Mouse (Mus musculus) cerebellum, adult 2 months (tissue): ENCODE data around the gene Hoxd9. TPM values are rescaled to one million over a fixed set of nuclear protein-coding genes. Genes with fewer than 3 reads are reported as not detected.

Source experiments
- DNase-seq, 2 experiments: peaks; one replicate each; pipeline ENCODE4 v3.0.0; 2021
- H3K27ac ChIP-seq: fragments of 200-500 bp; 2 replicates; pipeline ENCODE4 v1.5.1; 2012; ENCODE audit warnings: low read length, control low read depth, inconsistent platforms; ENCODE audit not compliant: insufficient read depth
- H3K27me3 ChIP-seq: fragments of 200-500 bp; 2 replicates; pipeline ENCODE4 v1.6.1; 2012; ENCODE audit warnings: inconsistent platforms, mild to moderate bottlenecking, low read length, moderate library complexity; ENCODE audit not compliant: control insufficient read depth, insufficient read depth
- H3K4me1 ChIP-seq: fragments of 200-500 bp; 2 replicates; pipeline ENCODE4 v1.6.1; 2011; ENCODE audit warnings: low read length; ENCODE audit not compliant: control insufficient read depth, insufficient read depth
- H3K4me3 ChIP-seq: fragments of 200-500 bp; replicated peaks from 2 replicates; pipeline ENCODE3; 2011; ENCODE audit warnings: mild to moderate bottlenecking, low read depth, low read length, control low read depth; ENCODE audit not compliant: insufficient read depth
- CTCF ChIP-seq: fragments of 200-500 bp; IDR thresholded peaks from 2 replicates; pipeline ENCODE4 v1.5.1; 2011; ENCODE audit warnings: low read depth, mild to moderate bottlenecking, control low read depth, low read length, moderate library complexity, borderline replicate concordance; ENCODE audit not compliant: insufficient read depth
- POLR2A ChIP-seq: fragments of 200-500 bp; IDR thresholded peaks from 2 replicates; pipeline ENCODE4 v1.6.1; 2011; ENCODE audit warnings: low read length, control low read depth, borderline replicate concordance; ENCODE audit not compliant: insufficient read depth
- WGBS: fragments of 180-500 bp; shearing (Covaris S2); methylation state at CpG from one replicate; pipeline ENCODE4 v1.1.7; 2018; 5-methylcytosine and 5-hydroxymethylcytosine counted together
- polyA plus RNA-seq: library from polyadenylated mRNA; depleted of rRNA; stranded (reverse); fragments of >200 nt; gene quantifications from 2 replicates; pipeline ENCODE4 v1.2.3, GENCODE M21; 2012

Hoxd9 gene
- polyA plus RNA-seq, 1 experiment: not detected

DNA sequence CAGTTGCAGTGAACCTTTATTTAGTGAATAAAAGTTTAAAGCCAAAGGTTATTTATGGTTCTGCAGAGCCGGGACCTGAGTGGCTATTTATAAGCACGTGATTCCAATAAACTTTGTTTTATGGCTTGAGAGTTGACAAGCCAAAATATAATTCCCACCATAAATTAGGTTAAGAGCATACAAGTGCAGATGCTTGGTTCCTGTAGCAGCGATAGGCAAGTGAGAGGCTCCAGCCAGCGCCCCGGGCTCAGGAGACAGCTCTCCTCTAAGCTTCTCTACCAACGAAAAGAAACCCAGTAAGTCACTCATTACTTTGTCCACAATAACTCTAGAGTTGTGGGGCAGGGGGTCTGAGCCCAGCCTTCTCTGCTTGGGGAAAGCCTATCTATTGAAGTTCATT is 24.4 kb downstream of the Hoxd9 start:
- Histone ChIP-seq H3K4me3 (no peak overlapping the region), H3K27ac (no peak overlapping the region), H3K27me3 (peaks cover 6% of the 10 kb centered on the region; the same call in 1 of the 2 replicates), H3K4me1 (no peaks in the 10 kb centered on the region)
- no peak for DNase-seq
- WGBS: 8% methylated on average over 6 of the region's 6 CpGs
- TF ChIP-seq CTCF (no peak), POLR2A (no peak)

- 5% methylated on average over 8 of the region's 8 CpGs for WGBS
- no peak overlapping the region for H3K4me3 ChIP-seq
- no peaks in the 10 kb centered on the region; the same call in 1 of the 2 replicates for H3K4me1 ChIP-seq
- H3K27ac ChIP-seq: no peak overlapping the region
- TF ChIP-seq CTCF (no peak), POLR2A (no peak)
- no peak for DNase-seq
- H3K27me3 ChIP-seq: peaks cover 9% of the 10 kb centered on the region; the same call in 1 of the 2 replicates
Observed at GRCm38 (mm10) chr2:74722949-74723348, 25.4 kb downstream of the Hoxd9 start.

- no peak for DNase-seq
- no peak for TF ChIP-seq POLR2A
- TF ChIP-seq CTCF: no peak
- Histone ChIP-seq H3K27me3 (peaks cover 9% of the 10 kb centered on the region; the same call in 1 of the 2 replicates), H3K4me3 (no peak overlapping the region), H3K4me1 (no peaks in the 10 kb centered on the region; the same call in 1 of the 2 replicates), H3K27ac (no peak overlapping the region)
- 11% methylated on average over 7 of the region's 7 CpGs for WGBS
Observed at GRCm38 (mm10) chr2:74724244-74725015, 26.9 kb downstream of the Hoxd9 start.

DNA sequence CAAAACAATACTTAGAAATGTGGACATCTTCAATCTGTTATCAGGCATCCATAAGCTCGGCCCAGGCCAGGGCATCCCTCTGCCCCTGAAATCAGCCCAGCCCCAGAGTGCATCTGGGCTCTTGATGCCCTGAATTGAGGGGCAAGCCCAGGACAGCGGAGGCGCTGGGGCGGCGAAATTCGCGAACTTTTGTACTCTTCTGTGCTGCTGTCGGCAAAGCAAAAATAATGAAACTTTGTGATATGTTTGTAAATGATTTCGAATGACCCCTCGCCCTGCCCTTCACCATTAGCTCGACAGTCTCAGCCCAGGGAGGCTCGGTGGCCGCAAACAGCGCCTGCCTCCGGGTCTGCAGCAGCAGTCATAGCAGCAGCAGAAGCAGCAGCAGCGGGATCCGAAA is 27.6 kb downstream of the Hoxd9 start:
- DNase-seq: no peak
- WGBS: 4% methylated on average over 17 of the region's 17 CpGs
- Histone ChIP-seq H3K27ac (no peak overlapping the region), H3K27me3 (peaks cover 9% of the 10 kb centered on the region; the same call in 1 of the 2 replicates), H3K4me1 (no peaks in the 10 kb centered on the region; the same call in 1 of the 2 replicates), H3K4me3 (no peak overlapping the region)
- no peak for TF ChIP-seq POLR2A
- no peak for TF ChIP-seq CTCF

- H3K27ac ChIP-seq: no peak within 1 kb of the TSS
- DNase-seq: no peak
- TF ChIP-seq POLR2A (no peak), CTCF (no peak)
- no peaks in the 10 kb centered on the region; the same call in 1 of the 2 replicates for H3K4me1 ChIP-seq
- H3K4me3 ChIP-seq: no peak within 1 kb of the TSS
- H3K27me3 ChIP-seq: peaks cover 11% of the 10 kb centered on the region; the same call in 1 of the 2 replicates
- 1% methylated on average over 5 of the region's 5 CpGs for WGBS
Observed at GRCm38 (mm10) chr2:74726551-74726950, 29.0 kb downstream of the Hoxd9 start, which contains the start of gene Gm28230. Gm28230 (plus strand) TSS chr2:74726728.

DNA sequence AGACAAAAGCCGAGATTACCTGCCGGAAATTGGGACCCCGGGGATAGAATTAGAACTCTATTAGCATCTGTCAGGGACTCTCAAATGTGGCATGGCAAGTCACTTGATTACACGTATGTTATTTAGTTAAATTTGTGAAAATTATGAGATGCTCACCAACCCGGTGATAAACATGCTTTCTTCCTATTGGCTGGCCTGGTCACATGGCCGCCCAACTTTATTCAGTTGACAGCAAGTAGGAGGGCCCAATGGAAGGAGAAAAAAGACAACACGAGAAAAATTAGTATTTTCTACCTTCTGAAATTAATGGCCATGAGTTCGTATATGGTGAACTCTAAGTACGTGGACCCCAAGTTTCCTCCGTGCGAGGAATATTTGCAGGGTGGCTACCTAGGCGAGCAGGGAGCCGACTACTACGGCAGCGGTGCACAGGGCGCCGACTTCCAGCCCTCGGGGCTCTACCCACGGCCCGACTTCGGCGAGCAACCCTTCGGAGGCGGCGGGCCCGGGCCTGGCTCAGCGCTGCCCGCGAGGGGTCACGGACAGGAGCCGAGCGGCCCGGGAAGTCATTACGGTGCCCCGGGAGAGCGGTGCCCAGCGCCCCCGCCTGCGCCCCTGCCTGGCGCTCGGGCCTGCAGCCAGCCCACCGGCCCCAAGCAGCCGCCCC is 29.6 kb downstream of the Hoxd9 start:
- no peak overlapping the region for H3K4me3 ChIP-seq
- no peak for DNase-seq
- WGBS: 1% methylated on average over 43 of the region's 43 CpGs
- TF ChIP-seq POLR2A: no peak
- TF ChIP-seq CTCF: no peak
- H3K27ac ChIP-seq: no peak overlapping the region
- no peaks in the 10 kb centered on the region; the same call in 1 of the 2 replicates for H3K4me1 ChIP-seq
- H3K27me3 ChIP-seq: peaks cover 11% of the 10 kb centered on the region; the same call in 1 of the 2 replicates

DNA sequence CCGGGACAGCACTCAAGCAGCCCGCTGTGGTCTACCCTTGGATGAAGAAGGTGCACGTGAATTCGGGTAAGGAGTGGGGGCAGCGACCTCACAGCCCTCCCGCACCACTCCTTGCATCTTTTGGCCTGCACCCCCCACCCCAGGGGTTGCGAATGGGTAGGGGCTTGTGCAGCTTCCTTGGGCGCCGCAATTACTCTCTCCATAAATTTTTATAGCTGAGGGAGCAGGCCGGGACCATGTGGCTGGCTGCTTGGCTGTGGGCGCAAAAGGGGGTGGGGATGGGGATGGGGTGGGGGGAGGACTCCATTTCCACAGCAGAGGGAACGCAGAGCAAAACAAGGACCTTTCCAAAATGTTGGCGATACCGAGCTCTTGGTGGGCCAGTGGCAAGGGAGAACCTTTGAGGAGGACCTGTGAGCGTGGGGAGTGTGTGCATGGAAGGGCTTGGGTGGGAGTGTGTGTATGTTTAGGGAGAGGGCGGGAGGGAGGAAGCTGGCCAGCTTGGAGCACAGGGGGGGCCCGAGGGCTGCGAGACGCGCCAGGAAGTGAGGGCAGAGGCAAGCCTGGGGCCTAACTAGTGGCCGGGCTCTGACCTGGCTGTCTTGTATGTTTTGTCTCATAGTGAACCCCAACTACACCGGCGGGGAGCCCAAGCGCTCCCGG is 30.2 kb downstream of the Hoxd9 start:
- Histone ChIP-seq H3K27ac (no peak overlapping the region), H3K4me3 (no peak overlapping the region), H3K4me1 (no peaks in the 10 kb centered on the region; the same call in 1 of the 2 replicates), H3K27me3 (peaks cover 14% of the 10 kb centered on the region; the same call in 1 of the 2 replicates)
- peak in 1 of 2 experiments; percentile 4 for DNase-seq
- WGBS: 3% methylated on average over 25 of the region's 25 CpGs
- no peak for TF ChIP-seq POLR2A
- TF ChIP-seq CTCF: no peak
